Mouse (Mus musculus) liver, embryonic 12.5 days (tissue): Measurements from ENCODE around the gene Ccdc152. TPM values are rescaled to one million over a fixed set of nuclear protein-coding genes. Genes with fewer than 3 reads are reported as not detected.

Experiments used
- ATAC-seq: fragments of 200-750 bp; cut with Nextera tagmentation; 2 replicates; pipeline ENCODE4 v1.8.0; 2017; ENCODE audit warnings: moderate number of reproducible peaks, mild to moderate bottlenecking, moderate library complexity
- H3K27ac ChIP-seq: fragments of 300-500 bp; sonication (generic); 2 replicates; pipeline ENCODE4 v1.5.1; 2016; ENCODE audit warnings: mild to moderate bottlenecking
- H3K27me3 ChIP-seq: fragments of 300-500 bp; sonication (generic); replicated peaks from 2 replicates; pipeline ENCODE4 v1.6.1; 2016; ENCODE audit warnings: mild to moderate bottlenecking, moderate library complexity
- H3K36me3 ChIP-seq: fragments of 300-500 bp; sonication (generic); 2 replicates; pipeline ENCODE4 v1.6.1; 2016; ENCODE audit warnings: mild to moderate bottlenecking, moderate library complexity
- H3K4me1 ChIP-seq: fragments of 300-500 bp; sonication (generic); 2 replicates; pipeline ENCODE4 v1.6.1; 2016
- H3K4me2 ChIP-seq: fragments of 300-500 bp; sonication (generic); 2 replicates; pipeline ENCODE4 v1.6.1; 2016; ENCODE audit warnings: mild to moderate bottlenecking, moderate library complexity
- H3K4me3 ChIP-seq: fragments of 300-500 bp; sonication (generic); 2 replicates; pipeline ENCODE4 v1.5.1; 2016; ENCODE audit warnings: mild to moderate bottlenecking, moderate library complexity
- H3K9ac ChIP-seq: fragments of 300-500 bp; sonication (generic); 2 replicates; pipeline ENCODE4 v1.6.1; 2016; ENCODE audit warnings: mild to moderate bottlenecking, moderate library complexity
- H3K9me3 ChIP-seq: fragments of 300-500 bp; sonication (generic); replicated peaks from 2 replicates; pipeline ENCODE4 v1.6.1; 2016; ENCODE audit warnings: mild to moderate bottlenecking, moderate library complexity
- WGBS: fragments of 180-500 bp; shearing (Covaris S2); methylation state at CpG from one replicate; pipeline ENCODE4 v1.1.7; 2016; ENCODE audit not compliant: insufficient replicate concordance; 5-methylcytosine and 5-hydroxymethylcytosine counted together
- polyA plus RNA-seq: library from polyadenylated mRNA; unstranded; fragments of >200 nt; fragmentation: Nextera tagmentation; extraction: Ambion mirVana; gene quantifications from 2 replicates; pipeline ENCODE4 v1.2.1, GENCODE M21; 2016

The Ccdc152 gene
- polyA plus RNA-seq, 1 experiment from 2014 or later, result 0.32 TPM

DNA sequence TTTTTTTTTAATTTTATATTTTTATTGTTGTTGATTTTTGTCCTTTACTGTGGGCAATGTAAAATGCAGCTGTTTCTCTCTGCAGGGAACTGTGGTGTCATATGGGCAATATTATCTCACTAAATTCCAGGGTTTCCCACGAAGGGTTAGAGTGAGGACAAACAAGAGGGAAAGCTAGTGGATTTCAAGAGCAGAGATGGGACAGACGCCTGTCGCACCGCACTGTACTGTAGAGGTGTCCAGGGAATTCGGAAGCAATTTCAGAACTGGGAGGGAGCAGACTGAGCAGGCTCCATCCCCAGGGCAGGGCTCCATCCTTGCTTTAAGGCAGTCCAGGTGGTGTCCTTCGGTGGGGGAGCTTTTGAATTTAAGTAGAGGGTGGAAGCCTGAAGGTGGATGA, 32.1 kb downstream of the Ccdc152 start:
- H3K9ac ChIP-seq, result peak overlapping the region; percentile 68

DNA sequence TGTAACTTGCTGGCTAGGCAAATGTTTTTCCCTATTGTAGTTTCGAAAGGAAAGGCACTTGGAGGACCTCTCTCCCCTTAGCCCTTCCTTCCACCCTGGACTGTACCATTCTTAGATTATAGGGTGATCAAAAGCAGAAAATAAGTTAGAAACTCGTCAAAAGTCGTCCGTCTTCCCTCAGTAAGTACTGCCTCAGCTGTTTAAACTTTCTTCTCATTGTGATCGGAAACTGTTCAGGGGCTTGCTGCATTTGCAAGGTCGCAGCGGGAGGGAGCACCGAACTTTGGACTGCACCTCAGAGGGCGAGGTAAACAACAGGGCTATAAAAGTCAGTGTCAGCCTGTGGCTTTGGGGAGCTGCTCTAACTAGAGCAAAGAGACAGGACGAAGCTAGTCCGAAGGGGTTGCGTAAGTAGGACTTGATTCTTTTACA, 32.7 kb downstream of the Ccdc152 start:
- peak overlapping the region; percentile 57 for H3K4me2 ChIP-seq
- H3K9ac ChIP-seq, result peak overlapping the region; percentile 40
- peak; percentile 89 for ATAC-seq
- H3K27me3 ChIP-seq, result no peaks in the 10 kb centered on the region
- peaks cover 7% of the 10 kb centered on the region for H3K36me3 ChIP-seq
- 2% methylated on average over 12 of the region's 12 CpGs for WGBS
- H3K27ac ChIP-seq, result peak overlapping the region; percentile 69
- H3K4me3 ChIP-seq, result peak overlapping the region; percentile 55
- peaks cover 11% of the 10 kb centered on the region; the same call in 1 of the 2 replicates for H3K4me1 ChIP-seq
- no peaks in the 10 kb centered on the region for H3K9me3 ChIP-seq

More for the DNA sequence above, 32.1 kb downstream of the Ccdc152 start:
- WGBS, result 22% methylated on average over 6 of the region's 6 CpGs
- Histone ChIP-seq H3K27ac (peak overlapping the region; percentile 64), H3K9me3 (no peaks in the 10 kb centered on the region), H3K4me3 (peak overlapping the region; percentile 55), H3K4me2 (peak overlapping the region; percentile 57), H3K4me1 (peaks cover 11% of the 10 kb centered on the region; the same call in 1 of the 2 replicates), H3K27me3 (no peaks in the 10 kb centered on the region), H3K36me3 (peaks cover 12% of the 10 kb centered on the region)
- ATAC-seq, result peak; percentile 49; the same call in 1 of the 2 replicates

DNA sequence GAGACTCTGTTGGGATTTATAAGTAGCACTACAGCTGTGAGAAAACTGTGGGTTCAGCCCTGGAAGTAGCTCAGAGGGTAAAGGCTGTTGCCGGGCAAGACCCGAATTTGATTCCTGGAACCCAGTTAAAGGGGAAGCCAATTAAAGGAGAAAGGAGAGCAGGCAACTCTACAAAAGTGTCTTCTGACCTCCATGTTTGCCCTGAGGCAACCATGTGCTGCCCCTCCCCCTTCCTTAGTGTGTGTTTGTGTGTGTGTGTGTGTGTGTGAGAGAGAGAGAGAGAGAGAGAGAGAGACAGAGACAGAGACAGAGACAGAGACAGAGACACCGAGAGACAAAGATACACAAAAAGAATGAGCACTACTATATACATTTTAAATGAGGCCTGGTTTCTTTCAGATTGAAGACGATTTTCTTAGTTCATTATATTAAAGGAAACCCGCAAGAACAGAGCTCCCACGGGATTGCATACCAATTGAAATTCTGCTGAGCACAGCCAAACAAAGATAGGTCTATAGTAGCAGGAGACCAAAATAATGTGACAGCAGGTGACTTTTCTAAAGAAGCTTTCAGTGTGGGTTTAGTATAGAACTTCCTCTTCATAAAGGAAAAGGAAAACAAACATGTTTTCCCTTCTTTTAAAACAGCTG, 33.2 kb downstream of the Ccdc152 start:
- H3K4me1 ChIP-seq, result peaks cover 11% of the 10 kb centered on the region; the same call in 1 of the 2 replicates
- no peaks in the 10 kb centered on the region for H3K27me3 ChIP-seq
- H3K4me2 ChIP-seq, result peak overlapping the region; percentile 57
- peak overlapping the region; percentile 55 for H3K4me3 ChIP-seq
- H3K36me3 ChIP-seq, result peaks cover 4% of the 10 kb centered on the region; the same call in 1 of the 2 replicates
- peak overlapping the region; percentile 40; the same call in 1 of the 2 replicates for H3K9ac ChIP-seq
- WGBS, result 21% methylated on average over 6 of the region's 6 CpGs
- no peaks in the 10 kb centered on the region for H3K9me3 ChIP-seq
- peak; percentile 46; the same call in 1 of the 2 replicates for ATAC-seq
- peak overlapping the region; percentile 69 for H3K27ac ChIP-seq

DNA sequence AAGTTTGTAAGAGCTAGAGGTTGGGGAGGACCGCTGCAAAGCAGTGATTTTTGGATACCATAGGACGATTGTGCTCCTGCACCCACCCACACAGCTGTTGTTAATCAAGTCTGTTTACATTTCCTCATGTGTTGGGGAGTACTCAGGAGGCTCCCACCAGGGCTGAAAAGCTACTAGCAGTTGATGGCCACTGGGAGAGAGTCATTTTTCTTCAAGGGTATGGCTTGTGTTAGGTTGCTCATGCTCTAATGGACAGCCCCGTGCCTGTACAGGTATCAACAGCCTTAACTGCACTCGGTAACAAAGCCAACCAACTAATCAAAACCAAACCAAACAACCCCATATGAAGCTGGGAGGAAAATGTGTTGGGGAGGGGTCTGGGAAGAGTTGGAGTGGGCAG, 33.8 kb downstream of the Ccdc152 start:
- Histone ChIP-seq H3K4me1 (peaks cover 11% of the 10 kb centered on the region; the same call in 1 of the 2 replicates), H3K36me3 (peaks cover 3% of the 10 kb centered on the region; the same call in 1 of the 2 replicates), H3K9me3 (no peaks in the 10 kb centered on the region), H3K4me3 (no peak overlapping the region), H3K9ac (no peak overlapping the region), H3K27me3 (no peaks in the 10 kb centered on the region), H3K4me2 (no peak overlapping the region), H3K27ac (peak overlapping the region; percentile 69; the same call in 1 of the 2 replicates)
- 68% methylated on average over 4 of the region's 4 CpGs for WGBS
- no peak for ATAC-seq

DNA sequence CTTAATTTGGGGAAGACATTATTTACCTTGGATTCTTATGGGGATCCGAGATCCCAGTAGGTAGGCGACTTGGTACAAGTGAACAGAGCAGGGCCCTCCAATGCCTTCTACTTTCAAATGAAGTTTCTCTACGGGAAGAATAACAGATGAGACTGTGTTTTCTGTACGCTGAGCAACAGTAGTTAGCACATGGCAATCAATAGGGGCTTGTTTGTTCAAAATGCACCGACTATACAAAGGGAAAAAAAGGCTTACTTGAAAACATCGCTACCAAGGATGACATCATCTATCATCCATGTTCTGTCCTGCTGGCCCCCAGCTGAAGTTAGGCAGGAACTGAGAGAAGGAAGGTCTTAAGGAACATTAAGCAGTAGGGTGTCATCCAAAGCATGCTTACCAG, 35.1 kb downstream of the Ccdc152 start, which contains the start of gene Selenop:
Selenop (plus strand) TSS at position 301 of the 400 bp plus-strand sequence.
- no peaks in the 10 kb centered on the region for H3K27me3 ChIP-seq
- no peak within 1 kb of the TSS for H3K9ac ChIP-seq
- no peak within 1 kb of the TSS for H3K27ac ChIP-seq
- no peaks in the 10 kb centered on the region for H3K36me3 ChIP-seq
- peaks cover 11% of the 10 kb centered on the region; the same call in 1 of the 2 replicates for H3K4me1 ChIP-seq
- 74% methylated on average over 6 of the region's 6 CpGs for WGBS
- no peak for ATAC-seq
- no peak within 1 kb of the TSS for H3K4me2 ChIP-seq
- no peak within 1 kb of the TSS for H3K4me3 ChIP-seq
- no peaks in the 10 kb centered on the region for H3K9me3 ChIP-seq

DNA sequence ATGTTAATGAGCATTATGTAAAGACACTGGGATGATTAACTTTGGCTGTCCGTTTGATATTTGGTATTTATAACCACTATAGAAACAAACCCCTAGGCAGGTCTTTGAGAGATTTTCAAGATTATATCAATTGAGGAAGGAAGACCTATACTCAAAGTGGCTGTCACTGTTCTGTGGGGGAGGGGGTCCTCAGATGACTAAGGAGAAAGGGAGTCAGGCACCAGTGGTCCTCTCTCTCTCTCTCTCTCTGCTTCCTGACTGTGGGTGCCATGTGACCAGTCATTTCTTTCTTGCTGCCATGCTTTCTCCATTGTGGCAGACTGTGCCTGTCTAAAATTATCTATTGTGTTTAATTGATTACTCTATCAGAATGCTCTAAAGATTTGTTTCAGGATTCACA, 38.5 kb downstream of the Ccdc152 start:
- Histone ChIP-seq H3K27ac (no peak overlapping the region), H3K4me1 (peaks cover 8% of the 10 kb centered on the region; the same call in 1 of the 2 replicates), H3K27me3 (no peaks in the 10 kb centered on the region), H3K9me3 (no peaks in the 10 kb centered on the region), H3K9ac (no peak overlapping the region), H3K4me3 (no peak overlapping the region), H3K36me3 (no peaks in the 10 kb centered on the region), H3K4me2 (no peak overlapping the region)
- no peak for ATAC-seq
- 38% methylated on average over 1 of the region's 1 CpGs for WGBS

DNA sequence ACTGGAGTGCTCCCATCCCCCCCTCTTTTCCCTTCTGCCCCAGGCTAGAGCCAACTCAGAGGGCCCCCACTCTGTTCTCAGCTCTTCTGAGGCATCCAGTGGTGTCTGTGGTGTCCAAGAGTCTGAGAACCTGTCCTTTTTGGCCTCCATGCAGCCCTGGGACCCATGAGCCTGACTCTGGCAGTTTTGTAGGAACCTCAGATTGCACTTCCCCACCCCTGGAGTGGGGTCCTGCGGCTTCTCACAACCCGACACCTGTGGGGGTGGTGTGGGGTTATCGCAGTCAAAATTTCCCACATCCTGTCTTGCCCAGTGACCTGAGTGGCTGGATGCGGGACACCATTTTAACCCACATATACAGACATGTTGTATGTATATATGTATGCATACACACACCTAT, 39.0 kb downstream of the Ccdc152 start:
- WGBS, result 43% methylated on average over 4 of the region's 4 CpGs

DNA sequence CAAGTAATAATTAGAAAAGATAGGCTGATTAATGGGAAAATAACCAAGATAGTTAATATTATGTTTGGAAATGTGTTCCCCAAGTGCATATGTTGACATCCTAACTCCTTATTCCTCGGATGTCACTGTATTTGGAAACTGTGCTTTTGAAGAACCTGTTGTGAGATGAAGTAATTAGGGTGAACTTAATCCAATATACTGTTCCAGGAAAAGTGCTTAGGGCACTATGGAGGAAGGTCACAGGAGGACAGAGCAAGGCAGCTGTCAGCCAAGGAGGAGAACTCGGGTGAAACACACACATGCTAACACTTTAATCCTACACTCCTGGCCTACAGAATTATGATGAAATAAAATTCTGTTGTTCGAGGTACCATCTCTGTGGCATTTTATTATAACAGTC, 40.4 kb downstream of the Ccdc152 start:
- no peak overlapping the region for H3K27ac ChIP-seq
- ATAC-seq, result no peak
- no peak overlapping the region for H3K9ac ChIP-seq
- no peak overlapping the region for H3K4me3 ChIP-seq
- H3K36me3 ChIP-seq, result no peaks in the 10 kb centered on the region
- no peaks in the 10 kb centered on the region for H3K27me3 ChIP-seq
- no peak overlapping the region for H3K4me2 ChIP-seq
- H3K4me1 ChIP-seq, result no peaks in the 10 kb centered on the region
- no peaks in the 10 kb centered on the region for H3K9me3 ChIP-seq
- WGBS, result 56% methylated on average over 3 of the region's 3 CpGs

More for the DNA sequence above, 39.0 kb downstream of the Ccdc152 start:
- no peak overlapping the region for H3K27ac ChIP-seq
- H3K27me3 ChIP-seq, result no peaks in the 10 kb centered on the region
- ATAC-seq, result no peak
- no peaks in the 10 kb centered on the region for H3K9me3 ChIP-seq
- peaks cover 2% of the 10 kb centered on the region; the same call in 1 of the 2 replicates for H3K4me1 ChIP-seq
- no peak overlapping the region for H3K4me3 ChIP-seq
- H3K9ac ChIP-seq, result no peak overlapping the region
- H3K4me2 ChIP-seq, result no peak overlapping the region
- H3K36me3 ChIP-seq, result no peaks in the 10 kb centered on the region

DNA sequence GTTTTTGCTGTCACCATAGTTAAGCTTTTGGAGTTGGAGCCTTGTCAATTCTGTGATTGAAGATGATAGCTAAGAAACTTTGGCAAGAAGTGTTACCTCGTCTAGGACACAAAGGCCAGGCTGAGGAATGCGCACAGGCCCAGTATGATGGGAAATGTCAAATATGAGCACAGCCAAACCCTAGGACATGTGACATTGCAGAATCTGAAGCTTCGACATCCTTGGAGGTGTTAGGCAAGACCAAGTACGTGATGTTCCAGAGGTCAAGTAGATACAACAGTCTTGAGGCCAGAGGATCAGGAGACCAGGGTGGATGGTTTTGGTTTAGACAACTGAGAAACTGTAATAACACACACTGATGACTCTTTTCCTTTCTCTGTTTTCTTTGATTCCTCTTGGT, 43.0 kb downstream of the Ccdc152 start:
- Histone ChIP-seq H3K9ac (no peak overlapping the region), H3K9me3 (no peaks in the 10 kb centered on the region), H3K4me1 (no peaks in the 10 kb centered on the region), H3K4me2 (no peak overlapping the region), H3K36me3 (no peaks in the 10 kb centered on the region), H3K4me3 (no peak overlapping the region), H3K27me3 (no peaks in the 10 kb centered on the region), H3K27ac (no peak overlapping the region)
- no peak for ATAC-seq
- WGBS, result 72% methylated on average over 4 of the region's 4 CpGs

DNA sequence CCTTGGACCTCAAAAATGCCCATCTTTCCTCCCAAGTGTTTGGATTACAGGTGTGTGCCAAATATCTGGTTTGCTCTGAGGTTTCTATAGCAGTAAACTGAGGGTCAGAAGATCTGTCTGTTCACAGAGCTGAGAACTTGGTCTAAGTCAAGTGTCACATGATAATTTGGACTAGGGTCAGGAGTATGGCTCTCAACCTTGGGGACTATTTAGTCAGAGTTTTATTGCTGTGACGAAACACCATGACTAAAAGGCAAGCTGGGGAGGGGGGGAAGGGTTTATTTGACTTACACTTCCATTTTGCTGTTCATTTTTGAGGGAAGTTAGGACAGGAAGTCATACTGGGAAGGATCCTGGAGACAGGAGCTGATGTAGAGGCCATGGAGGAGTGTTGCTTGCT, 44.3 kb downstream of the Ccdc152 start:
- WGBS, result 33% methylated on average over 1 of the region's 1 CpGs
- ATAC-seq, result no peak
- H3K36me3 ChIP-seq, result no peaks in the 10 kb centered on the region
- H3K27me3 ChIP-seq, result no peaks in the 10 kb centered on the region
- no peak overlapping the region for H3K27ac ChIP-seq
- no peaks in the 10 kb centered on the region for H3K4me1 ChIP-seq
- H3K4me2 ChIP-seq, result no peak overlapping the region
- H3K9me3 ChIP-seq, result no peaks in the 10 kb centered on the region
- no peak overlapping the region for H3K9ac ChIP-seq
- H3K4me3 ChIP-seq, result no peak overlapping the region

DNA sequence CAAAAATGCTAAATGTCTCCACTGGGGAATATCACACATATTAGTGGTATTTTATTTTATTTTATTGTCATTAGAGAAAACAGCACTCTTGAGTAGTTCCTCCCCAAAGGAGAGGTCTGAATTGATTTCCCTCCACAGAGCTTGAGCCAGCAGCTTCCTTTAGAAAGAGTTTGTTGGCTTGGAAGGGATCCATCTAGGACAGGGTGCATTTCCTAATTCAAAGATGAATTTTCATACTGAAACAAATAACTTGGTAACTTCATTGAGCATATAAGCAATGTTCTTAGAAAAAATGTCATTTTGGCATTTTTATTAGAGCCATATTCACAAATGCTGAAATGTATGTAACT, 51.6 kb downstream of the Ccdc152 start:
- Histone ChIP-seq H3K36me3 (no peaks in the 10 kb centered on the region), H3K9me3 (no peaks in the 10 kb centered on the region), H3K27ac (no peak overlapping the region), H3K9ac (no peak overlapping the region), H3K27me3 (no peaks in the 10 kb centered on the region), H3K4me2 (no peak overlapping the region), H3K4me3 (no peak overlapping the region), H3K4me1 (no peaks in the 10 kb centered on the region)
- ATAC-seq, result no peak

DNA sequence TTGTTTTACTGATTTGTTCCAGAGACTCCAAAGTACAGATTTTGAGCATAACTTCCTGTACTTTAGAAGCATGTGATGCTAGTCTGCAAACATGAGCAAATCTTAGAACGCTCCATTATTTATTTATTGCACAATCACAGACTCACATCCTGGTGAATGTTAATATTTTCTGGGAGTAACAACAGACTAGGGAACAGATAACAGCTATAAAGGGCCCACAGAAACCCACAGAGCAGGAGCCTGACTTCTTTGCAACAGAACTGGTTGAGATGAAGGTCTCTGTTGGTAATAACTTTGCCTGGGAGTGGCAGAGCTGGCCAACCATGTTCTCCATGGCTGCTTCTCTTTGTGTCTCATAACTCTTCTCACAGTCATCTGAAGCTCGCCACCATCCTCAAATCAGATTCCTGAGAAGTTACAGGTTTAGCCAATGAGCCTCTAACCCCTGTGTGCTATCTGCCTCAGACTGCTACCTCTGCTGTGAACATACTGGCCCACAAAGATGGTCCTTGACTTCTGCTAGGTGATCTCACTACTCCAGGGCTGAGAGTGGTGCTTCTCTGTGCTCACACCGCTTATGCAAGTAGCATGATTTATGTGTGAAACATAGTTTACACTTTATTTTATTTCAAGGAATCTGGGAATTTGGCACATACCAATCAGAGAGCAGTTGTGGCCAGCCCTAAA, 52.2 kb downstream of the Ccdc152 start:
- no peak; the same call in 1 of the 2 replicates for ATAC-seq
- no peak overlapping the region for H3K9ac ChIP-seq
- H3K4me3 ChIP-seq, result no peak overlapping the region
- no peaks in the 10 kb centered on the region for H3K36me3 ChIP-seq
- peak overlapping the region; percentile 48; the same call in 1 of the 2 replicates for H3K27ac ChIP-seq
- WGBS, result 61% methylated on average over 3 of the region's 3 CpGs
- no peaks in the 10 kb centered on the region for H3K4me1 ChIP-seq
- H3K4me2 ChIP-seq, result no peak overlapping the region
- H3K27me3 ChIP-seq, result no peaks in the 10 kb centered on the region
- H3K9me3 ChIP-seq, result no peaks in the 10 kb centered on the region
